Mouse (Mus musculus) cerebellum, adult 2 months (tissue): ENCODE data around the gene Asb8.

Source experiments
- CTCF ChIP-seq: fragments of 200-500 bp; IDR thresholded peaks from 2 replicates; pipeline ENCODE4 v1.5.1; 2011; ENCODE audit warnings: low read depth, mild to moderate bottlenecking, control low read depth, low read length, moderate library complexity, borderline replicate concordance; ENCODE audit not compliant: insufficient read depth
- POLR2A ChIP-seq: fragments of 200-500 bp; IDR thresholded peaks from 2 replicates; pipeline ENCODE4 v1.6.1; 2011; ENCODE audit warnings: low read length, control low read depth, borderline replicate concordance; ENCODE audit not compliant: insufficient read depth

DNA sequence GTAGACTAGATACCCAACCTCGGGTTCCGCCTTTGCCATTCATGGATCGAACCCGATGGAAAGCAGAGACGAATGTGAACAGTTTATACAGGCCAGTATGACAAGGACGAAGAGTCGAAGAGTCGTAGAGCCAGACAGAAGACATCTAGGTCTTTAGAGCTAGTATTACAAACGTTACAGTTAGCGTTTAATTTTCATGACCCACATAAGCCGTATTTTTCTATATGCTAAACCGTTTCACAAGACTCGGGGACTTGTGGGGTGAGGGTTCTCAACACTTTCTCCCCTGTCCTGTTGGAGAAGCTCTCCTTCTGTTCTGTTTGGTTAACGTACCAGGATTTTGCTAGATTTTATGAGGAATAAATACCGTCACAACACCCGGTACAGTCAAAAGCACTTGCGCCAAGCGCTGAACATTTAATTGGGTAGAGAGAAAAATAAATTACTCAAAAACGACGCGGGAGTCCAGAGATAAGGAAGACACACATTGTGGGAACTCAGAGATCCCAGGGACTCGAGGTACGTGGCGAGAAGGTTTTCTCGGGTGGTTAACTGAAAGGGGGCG lies 15.2 kb upstream of the Asb8 start:
- TF ChIP-seq CTCF = no peak
- no peak for TF ChIP-seq POLR2A
